Mouse (Mus musculus): ENCODE measurements at regions not wholly inside any gene's neighbourhood (a gene's known extent, or its start where the extent isn't known, plus 50 kb on each side); places are given as distances from the start of the nearest gene placed in this dataset.

DNA sequence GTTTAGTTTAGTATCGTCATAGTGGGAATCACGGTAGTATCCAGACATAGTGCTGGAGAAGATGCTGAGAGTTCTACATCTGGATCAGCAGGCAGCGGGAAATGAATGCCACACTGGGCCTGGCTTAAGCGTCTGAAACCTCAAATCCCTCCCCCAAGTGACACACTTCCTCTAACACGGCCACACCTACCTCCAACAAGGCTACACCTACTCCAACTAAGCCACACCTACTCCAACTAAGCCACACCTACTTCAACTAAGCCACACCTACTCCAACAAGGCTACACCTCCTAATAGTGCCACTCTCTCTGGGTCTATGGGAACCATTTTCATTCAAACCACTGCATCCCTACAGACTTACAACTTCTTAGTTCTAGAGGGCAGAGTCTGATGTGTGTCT, 53.4 kb upstream of the Unc5b start:
- Histone ChIP-seq H3K4me3 (ENCODE audit: low read depth, low read length) (no peak overlapping the region), H3K27ac (ENCODE audit: insufficient read depth, low read depth, low read length) (no peak overlapping the region), H3K36me3 (ENCODE audit: control insufficient read depth, insufficient read depth, low read length) (no peaks in the 10 kb centered on the region), H3K27me3 (ENCODE audit: control insufficient read depth, insufficient read depth, low read length) (no peaks in the 10 kb centered on the region; the same call in 1 of the 2 replicates), H3K4me1 (ENCODE audit: control insufficient read depth, insufficient read depth, insufficient read length, low read length) (no peaks in the 10 kb centered on the region)
- 92% methylated on average over 5 of the region's 5 CpGs for WGBS
- TF ChIP-seq CTCF (IDR thresholded peaks at IDR 0.05; ENCODE audit: extremely low read depth, insufficient read length, insufficient replicate concordance, low read depth, low read length) (no peak), POLR2A (IDR thresholded peaks at IDR 0.05; ENCODE audit: low read depth, low read length) (no peak)

Measured in small intestine, adult 2 months (tissue).